Comparison of ENCODE assay signal across 11 mouse cellular contexts in the genomic region with DNA sequence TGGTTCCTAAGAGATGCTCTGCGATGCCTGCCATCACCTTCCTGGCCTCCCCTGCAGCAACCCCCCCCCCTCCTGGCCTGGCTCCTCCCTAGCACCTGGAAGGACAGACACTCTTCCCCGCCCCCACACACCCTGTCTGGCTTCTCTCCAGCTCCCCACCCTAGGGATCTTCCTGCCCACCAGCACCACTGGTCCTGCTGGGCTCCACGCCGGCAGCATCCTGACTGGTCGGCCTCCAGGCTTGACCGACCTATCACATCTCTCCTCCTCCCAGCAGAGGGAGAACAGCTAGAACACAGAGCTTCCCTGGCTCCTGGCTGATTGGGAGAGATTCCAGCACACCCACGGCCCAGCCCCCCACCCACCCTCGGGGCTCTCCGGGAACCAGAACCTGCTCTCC. TPM values are rescaled to one million over a fixed set of nuclear protein-coding genes. Genes with fewer than 3 reads are reported as not detected.
DNase-seq lines count a peak whose midpoint lies in the region; ATAC-seq lines count a peak whose summit lies in the region.
"Had no signal": no experiment of that assay in that cellular context is flagged by ENCODE, and none has a peak within 500 bp of the region (broad histone marks: within the 10 kb centered on the region; RNA-seq: fewer than 3 reads in every experiment).

No protein-coding gene starts in this region.

- no peak overlapping the region for H3K9ac ChIP-seq in forebrain, embryonic 11.5 days (ENCODE audit: low read length)
- H3K9ac ChIP-seq: embryonic facial prominence, embryonic 15.5 days had no signal

- H3K27ac ChIP-seq in forebrain, embryonic 11.5 days (ENCODE audit: low read depth, low read length), result peak overlapping the region; percentile 43; the same call in 1 of the 2 replicates
- H3K27ac ChIP-seq: embryonic facial prominence, embryonic 15.5 days had no signal

- 18% methylated on average over 9 of the region's 9 CpGs for WGBS in forebrain, embryonic 11.5 days

- H3K4me2 ChIP-seq in forebrain, embryonic 11.5 days (ENCODE audit: low read depth, low read length, severe bottlenecking), result no peak overlapping the region
- H3K4me2 ChIP-seq: embryonic facial prominence, embryonic 15.5 days had no signal

- H3K27me3 ChIP-seq in forebrain, embryonic 11.5 days (ENCODE audit: control insufficient read depth, insufficient read depth, low read length), result no peaks in the 10 kb centered on the region

- no peak overlapping the region for H3K4me3 ChIP-seq in forebrain, embryonic 11.5 days (ENCODE audit: low read depth, low read length)
- H3K4me3 ChIP-seq: embryonic facial prominence, embryonic 15.5 days had no signal

- peaks cover 16% of the 10 kb centered on the region for H3K4me1 ChIP-seq in forebrain, embryonic 11.5 days (replicated peaks; ENCODE audit: control insufficient read depth, insufficient read depth, low read length)

- intact Hi-C loops in left cerebral cortex, postnatal 4 days (cut with DNase I), result no loop called here
- intact Hi-C loops in left cerebral cortex, postnatal 10 days (cut with DNase I), result no loop called here

- H3K36me3 ChIP-seq in forebrain, embryonic 11.5 days (ENCODE audit: control insufficient read depth, insufficient read depth, low read length), result no peaks in the 10 kb centered on the region
- H3K36me3 ChIP-seq: embryonic facial prominence, embryonic 15.5 days had no signal

- no peaks in the 10 kb centered on the region for H3K9me3 ChIP-seq in forebrain, embryonic 11.5 days (ENCODE audit: control insufficient read depth, low read length)
- H3K9me3 ChIP-seq: embryonic facial prominence, embryonic 15.5 days had no signal

- peak; percentile 76 to 80 for DNase-seq in left cerebral cortex, adult 18-20 months (ENCODE audit: low spot score in 2 of 2)
- no peak for DNase-seq in left cerebral cortex, postnatal 4 days
- DNase-seq in forebrain, embryonic 11.5 days (ENCODE audit: low spot score), result peak; percentile 67
- DNase-seq in left cerebral cortex, postnatal 10 days (ENCODE audit: extremely low spot score in 1 of 2, low spot score in 2 of 2), result peak; percentile 49 to 83
- DNase-seq in right cerebral cortex, adult 2 months (ENCODE audit: low spot score in 2 of 2), result peak; percentile 73 to 75
- DNase-seq in B cell, adult 2 months, result no peak
- no peak for DNase-seq in cerebellum, adult 8-10 months
- DNase-seq in adipocyte (ENCODE audit: low spot score), result no peak

- ATAC-seq in forebrain, embryonic 11.5 days (replicated peaks; ENCODE audit: low FRiP score), result peak; percentile 42

RNA-seq across cellular contexts. Expression of gene Elfn2, which starts 34.5 kb away (rescaled TPM):
- total RNA-seq in left cerebral cortex, adult 18-20 months (2021), result 100 to 1,000 TPM; 165 to 168 TPM
- 10 to 100 TPM; 79.2 to 81.2 TPM for total RNA-seq in left cerebral cortex, postnatal 4 days (2021)
- 0.08 and 0.20 TPM in 2 replicates for polyA plus RNA-seq in forebrain, embryonic 11.5 days (2014; fragmentation: Nextera tagmentation; extraction: Ambion mirVana)
- 100 to 1,000 TPM in 1 of 2 experiments, 10 to 100 TPM in 1; 92.2 to 116 TPM for total RNA-seq in left cerebral cortex, postnatal 10 days (2021)
- total RNA-seq: liver, adult 2 months had no signal
- polyA plus RNA-seq: liver, adult 2 months; stomach, embryonic 14.5 days had no signal

Comparison
In these comparisons a context has a peak if more than half of its experiments do, and no peak if none do; other contexts are left out.
1. DNase-seq: peak in left cerebral cortex, adult 18-20 months (2 of 2), forebrain, embryonic 11.5 days (single experiment), left cerebral cortex, postnatal 10 days (2 of 2) and right cerebral cortex, adult 2 months (2 of 2); none in left cerebral cortex, postnatal 4 days (single experiment), B cell, adult 2 months (0 of 2), cerebellum, adult 8-10 months (single experiment) and adipocyte (single experiment).